Mouse (Mus musculus) T-cell, adult 2 months (primary cell): Measurements from ENCODE around the gene Pmf1.
"Not testable (repeated sequence)": the region's sequence is repeated elsewhere in the genome, so short reads cannot be mapped to it uniquely, and the experiment has no call there.

Experiments used
- DNase-seq: peaks from one replicate; pipeline ENCODE4 v3.0.0; 2022; ENCODE audit warnings: low spot score

Pmf1 gene

DNA sequence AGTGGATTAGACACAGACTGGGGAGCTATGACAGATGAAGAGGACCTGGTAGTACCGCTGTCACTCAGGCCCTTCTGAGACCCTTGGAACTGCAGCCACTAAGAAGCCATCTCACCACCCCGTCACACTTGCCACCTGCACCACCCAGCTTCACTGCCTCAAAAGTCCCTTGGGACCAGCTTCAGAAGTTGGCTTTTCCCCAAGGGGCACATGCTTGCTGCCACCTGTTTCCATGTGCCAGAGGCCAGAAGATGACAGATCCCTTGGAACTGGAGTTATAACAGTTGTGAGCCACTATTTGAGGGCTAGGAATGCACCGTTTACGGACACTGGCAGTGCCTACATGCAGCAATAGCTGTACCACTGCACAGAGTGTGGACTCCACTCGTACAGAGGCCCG lies 14.8 kb downstream of the Pmf1 start:
- DNase-seq: no peak

DNA sequence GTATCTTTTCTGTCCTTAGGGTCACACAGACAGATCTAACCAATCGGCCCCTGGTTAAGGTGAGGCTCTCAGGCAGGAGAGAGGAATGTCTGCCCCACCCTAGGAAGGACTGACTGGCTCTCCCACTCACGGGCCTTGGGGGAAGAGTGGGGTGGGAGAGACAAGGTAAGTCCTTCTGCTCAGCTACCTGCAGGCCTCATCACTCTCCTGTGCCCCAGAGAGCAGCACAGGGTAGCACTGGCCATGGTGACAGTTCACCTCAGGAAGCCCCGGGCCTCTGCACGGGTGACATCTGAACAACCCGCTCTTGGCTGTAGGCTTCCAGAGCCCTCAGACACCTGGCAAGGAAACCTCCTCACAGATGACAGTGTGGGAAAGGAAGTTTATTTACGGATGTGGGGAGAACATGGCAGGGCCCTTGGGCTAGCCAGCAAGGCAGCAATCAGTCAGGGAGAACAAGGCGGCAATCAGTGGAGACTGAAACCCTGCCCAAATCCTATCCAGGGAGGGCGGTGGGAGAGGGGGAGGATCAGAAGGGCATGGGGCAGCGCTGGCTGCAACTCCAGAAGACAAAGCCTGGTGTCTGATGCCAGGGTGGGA lies 16.3 kb downstream of the Pmf1 start:
- DNase-seq: no peak

DNA sequence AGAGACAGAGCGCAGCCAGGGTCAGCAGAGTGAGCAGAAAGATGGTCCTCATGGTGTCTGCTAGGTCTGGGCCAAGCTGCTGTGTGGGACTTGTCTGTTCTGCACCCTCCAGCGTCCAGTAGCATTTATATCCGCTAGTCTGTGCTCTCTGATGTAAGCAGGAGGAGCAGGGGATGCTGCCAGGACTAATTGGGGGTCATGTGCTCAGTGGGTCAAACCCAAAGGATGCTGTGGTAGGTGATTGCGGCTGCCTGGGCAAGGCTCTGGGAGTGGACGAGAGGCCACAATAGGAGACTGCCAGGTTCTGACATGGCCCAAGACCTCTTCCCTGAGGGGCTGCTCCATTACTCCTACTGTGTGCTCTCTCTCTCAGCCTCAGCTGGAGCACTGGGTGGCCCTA lies 25.8 kb downstream of the Pmf1 start, which contains the start of gene Bglap:
Bglap (minus strand) TSS at position 101 of the 400 bp plus-strand sequence.
- no peak for DNase-seq

DNA sequence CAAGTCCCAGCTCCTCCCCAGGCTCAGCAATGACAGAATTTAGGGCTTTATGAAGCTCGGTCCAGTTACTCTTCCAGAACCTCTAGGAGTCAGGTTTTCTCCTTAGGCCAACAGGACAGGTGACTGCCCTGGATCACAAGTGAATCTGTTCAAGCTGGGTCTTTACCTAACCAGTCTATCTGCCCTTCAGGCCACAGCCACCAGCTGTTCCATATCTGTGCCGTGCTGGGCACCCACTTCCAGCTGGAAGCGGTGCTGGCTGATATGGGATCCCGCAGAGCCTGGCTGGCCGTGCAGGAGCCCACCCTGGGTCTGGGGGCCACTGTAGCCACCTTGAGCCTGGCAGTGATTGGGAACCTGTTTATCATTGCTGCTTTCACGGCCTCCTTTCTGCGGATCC lies 27.7 kb downstream of the Pmf1 start:
- not testable (repeated sequence) for DNase-seq

DNA sequence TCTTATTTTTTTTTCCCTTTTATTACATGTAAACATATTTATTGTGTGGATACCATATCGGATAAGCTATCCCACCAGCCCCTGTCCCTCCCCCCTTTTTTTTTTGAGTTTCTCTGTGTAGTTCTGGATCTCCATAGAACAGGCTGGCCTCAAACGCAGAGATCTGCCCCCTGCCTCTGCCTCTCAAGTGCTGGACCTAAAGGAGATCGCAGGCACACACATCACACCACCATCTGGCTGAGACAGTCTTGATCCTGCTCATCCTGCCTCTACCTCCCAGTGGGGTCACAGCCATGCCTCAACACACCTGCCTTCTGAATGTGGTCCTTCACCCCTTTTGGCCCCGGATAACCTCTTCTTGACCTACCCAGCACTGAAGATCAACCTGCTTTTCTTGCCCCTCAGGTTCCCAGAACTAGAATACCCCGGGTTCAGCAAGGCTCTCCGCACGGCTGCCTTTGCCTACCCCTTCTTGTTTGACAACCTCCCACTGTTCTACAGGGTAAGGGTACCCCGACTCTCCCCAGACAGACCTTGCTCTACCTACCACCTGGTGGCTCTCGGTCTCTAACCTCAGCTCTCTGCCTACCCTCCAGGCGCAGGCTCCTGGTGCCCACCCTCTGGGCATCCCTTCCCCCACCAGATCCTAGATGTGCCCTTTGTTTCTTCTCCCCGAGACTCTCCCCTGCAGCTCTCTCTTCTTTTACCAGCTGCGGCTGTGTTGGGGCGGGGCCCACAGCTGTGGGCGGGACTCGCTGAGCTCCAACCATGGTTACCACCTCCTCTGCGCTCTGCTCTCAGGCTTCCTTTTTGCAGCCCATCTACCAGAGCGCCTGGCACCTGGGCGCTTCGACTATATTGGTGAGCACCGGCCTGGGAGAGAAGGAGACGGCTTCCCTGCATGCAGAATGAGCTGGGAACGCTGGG lies 28.5 kb downstream of the Pmf1 start:
- peak; percentile 48 for DNase-seq

DNA sequence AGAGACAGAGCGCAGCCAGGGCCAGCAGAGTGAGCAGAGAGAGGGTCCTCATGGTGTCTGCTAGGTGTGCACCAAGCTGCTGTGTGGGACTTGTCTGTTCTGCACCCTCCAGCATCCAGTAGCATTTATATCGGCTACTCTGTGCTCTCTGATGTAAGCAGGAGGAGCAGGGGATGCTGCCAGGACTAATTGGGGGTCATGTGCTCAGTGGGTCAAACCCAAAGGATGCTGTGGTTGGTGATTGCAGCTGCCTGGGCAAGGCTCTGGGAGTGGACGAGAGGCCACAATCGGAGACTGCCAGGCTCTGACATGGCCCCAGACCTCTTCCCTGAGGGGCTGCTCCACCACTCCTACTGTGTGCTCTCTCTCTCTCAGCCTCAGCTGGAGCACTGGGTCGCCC lies 31.5 kb downstream of the Pmf1 start, which contains the start of gene Bglap2:
Bglap2 (minus strand) TSS at position 101 of the 400 bp plus-strand sequence.
- DNase-seq: not testable (repeated sequence)

DNA sequence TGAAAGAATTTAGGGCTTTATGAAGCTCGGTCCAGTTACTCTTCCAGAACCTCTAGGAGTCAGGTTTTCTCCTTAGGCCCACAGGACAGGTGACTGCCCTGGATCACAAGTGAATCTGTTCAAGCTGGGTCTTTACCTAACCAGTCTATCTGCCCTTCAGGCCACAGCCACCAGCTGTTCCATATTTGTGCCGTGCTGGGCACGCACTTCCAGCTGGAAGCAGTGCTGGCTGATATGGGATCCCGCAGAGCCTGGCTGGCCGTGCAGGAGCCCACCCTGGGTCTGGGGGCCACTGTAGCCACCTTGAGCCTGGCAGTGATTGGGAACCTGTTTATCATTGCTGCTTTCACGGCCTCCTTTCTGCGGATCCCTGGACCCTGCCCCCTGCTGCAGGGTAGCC lies 33.5 kb downstream of the Pmf1 start:
- DNase-seq: not testable (repeated sequence)

DNA sequence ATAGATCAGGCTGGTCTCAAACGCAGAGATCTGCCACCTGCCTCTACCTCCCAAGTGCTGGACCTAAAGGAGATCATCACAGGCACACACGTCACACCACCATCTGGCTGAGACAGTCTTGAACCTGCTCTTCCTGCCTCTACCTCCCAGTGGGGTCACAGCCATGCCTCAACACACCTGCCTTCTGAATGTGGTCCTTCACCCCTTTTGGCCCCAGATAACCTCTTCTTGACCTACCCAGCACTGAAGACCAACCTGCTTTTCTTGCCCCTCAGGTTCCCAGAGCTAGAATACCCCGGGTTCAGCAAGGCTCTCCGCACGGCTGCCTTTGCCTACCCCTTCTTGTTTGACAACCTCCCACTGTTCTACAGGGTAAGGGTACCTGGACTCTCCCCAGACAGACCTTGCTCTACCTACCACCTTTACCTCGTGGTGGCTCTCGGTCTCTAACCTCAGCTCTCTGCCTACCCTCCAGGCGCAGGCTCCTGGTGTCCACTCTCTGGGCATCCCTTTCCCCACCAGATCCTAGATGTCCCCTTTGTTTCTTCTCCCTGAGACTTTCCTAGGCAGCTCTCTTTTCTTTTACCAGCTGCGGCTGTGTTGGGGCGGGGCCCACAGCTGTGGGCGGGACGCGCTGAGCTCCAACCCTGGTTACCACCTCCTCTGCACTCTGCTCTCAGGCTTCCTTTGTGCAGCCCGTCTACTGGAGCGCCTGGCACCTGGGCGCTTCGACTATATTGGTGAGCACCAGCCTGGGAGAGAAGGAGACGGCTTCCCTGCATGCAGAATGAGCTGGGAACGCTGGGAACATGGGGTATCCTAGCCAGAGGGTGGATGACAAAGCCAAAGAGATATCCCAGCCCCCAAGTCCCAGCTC lies 34.1 kb downstream of the Pmf1 start:
- peak; percentile 25 for DNase-seq

DNA sequence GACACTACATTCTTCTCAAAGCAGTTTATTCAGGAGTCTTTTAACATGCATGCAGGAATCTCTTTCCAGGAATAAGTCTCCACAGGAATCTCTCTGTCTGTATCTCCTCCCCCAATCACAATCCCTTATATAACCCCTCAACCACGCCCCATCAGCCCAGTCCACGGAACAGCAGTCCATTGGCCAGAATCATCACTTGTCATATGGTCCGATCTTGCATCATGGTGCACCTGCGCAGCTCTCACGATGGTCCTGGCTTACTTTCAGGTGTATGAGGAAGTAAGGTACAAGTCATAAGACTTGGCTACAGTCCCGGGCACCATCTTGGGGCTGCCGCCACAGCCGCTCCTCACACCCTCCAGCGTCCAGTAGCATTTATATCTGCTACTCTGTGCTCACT lies 37.5 kb downstream of the Pmf1 start, which contains the start of gene Bglap3:
Bglap3 (minus strand) TSS at position 101 of the 400 bp plus-strand sequence.
- DNase-seq: not testable (repeated sequence)

DNA sequence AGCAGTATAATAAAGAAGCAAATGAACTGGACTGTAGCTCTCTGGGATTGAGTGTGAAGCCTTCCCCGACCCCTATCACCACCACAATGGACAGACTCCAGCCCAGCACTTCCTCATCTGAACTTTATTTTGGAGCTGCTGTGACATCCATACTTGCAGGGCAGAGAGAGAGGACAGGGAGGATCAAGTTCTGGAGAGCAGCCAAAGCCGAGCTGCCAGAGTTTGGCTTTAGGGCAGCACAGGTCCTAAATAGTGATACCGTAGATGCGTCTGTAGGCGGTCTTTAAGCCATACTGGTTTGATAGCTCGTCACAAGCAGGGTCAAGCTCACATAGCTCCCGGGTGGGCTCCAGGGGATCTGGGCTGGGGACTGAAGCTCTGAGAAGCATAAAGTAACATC lies 41.6 kb downstream of the Pmf1 start:
- DNase-seq: not testable (repeated sequence)

DNA sequence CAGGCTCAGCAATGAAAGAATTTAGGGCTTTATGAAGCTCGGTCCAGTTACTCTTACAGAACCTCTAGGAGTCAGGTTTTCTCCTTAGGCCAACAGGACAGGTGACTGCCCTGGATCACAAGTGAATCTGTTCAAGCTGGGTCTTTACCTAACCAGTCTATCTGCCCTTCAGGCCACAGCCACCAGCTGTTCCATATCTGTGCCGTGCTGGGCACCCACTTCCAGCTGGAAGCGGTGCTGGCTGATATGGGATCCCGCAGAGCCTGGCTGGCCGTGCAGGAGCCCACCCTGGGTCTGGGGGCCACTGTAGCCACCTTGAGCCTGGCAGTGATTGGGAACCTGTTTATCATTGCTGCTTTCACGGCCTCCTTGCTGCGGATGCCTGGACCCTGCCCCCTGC lies 42.6 kb downstream of the Pmf1 start:
- DNase-seq: not testable (repeated sequence)

DNA sequence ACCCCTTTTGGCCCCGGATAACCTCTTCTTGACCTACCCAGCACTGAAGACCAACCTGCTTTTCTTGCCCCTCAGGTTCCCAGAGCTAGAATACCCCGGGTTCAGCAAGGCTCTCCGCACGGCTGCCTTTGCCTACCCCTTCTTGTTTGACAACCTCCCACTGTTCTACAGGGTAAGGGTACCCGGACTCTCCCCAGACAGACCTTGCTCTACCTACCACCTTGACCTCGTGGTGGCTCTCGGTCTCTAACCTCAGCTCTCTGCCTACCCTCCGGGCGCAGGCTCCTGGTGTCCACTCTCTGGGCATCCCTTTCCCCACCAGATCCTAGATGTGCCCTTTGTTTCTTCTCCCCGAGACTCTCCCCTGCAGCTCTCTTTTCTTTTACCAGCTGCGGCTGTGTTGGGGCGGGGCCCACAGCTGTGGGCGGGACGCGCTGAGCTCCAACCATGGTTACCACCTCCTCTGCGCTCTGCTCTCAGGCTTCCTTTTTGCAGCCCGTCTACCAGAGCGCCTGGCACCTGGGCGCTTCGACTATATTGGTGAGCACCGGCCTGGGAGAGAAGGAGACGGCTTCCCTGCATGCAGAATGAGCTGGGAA lies 43.2 kb downstream of the Pmf1 start:
- peak; percentile 64 for DNase-seq

DNA sequence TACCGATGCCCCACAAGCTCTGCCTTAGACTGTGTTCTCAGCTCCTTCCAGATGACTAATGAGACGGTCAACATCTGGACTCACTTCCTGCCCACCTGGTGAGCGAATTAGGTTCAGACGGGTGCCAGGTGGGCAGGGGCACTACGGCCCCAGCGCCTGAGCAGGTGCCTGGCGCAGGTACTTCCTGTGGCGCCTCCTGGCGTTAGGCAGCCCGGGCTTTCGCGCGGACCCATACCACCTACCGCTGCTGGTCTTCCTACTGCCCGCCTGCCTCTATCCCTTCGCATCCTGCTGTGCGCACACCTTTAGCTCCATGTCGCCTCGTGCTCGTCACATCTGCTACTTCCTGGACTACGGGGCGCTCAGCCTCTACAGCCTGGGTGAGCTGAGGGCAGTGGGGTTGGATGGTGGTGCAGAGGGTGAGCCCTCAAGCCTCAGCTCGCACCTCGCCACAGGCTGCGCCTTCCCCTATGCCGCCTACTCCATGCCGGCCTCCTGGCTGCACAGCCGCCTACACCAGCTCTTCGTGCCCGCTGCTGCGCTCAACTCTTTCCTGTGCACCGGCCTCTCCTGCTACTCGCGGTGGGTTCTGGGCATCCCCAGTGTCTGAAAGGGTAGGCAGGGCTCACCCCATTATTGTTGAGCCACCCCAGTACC lies 44.3 kb downstream of the Pmf1 start:
- no peak for DNase-seq

DNA sequence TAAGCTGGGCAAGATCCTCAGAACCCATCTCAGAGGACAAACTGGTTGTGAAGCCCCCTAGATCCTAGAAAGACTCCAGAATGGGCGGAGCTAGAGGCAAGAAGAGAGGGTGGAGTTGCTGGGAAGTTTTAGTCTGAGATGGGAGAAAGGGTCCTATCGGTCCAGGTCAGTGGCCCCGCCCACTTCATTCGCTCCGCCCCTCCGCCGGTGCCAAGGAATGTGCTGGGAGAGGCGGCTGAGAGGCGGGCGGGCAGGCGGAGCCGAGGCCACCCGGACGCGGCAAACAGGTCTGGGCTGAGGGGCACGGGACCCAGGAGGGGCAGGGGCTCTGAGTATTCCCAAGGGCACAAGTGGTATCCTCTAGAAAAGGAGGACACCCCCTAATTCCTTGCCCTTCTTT lies 45.8 kb downstream of the Pmf1 start, which contains the start of gene Paqr6:
Paqr6 (plus strand) TSS at position 248 of the 400 bp plus-strand sequence.
- DNase-seq: no peak

DNA sequence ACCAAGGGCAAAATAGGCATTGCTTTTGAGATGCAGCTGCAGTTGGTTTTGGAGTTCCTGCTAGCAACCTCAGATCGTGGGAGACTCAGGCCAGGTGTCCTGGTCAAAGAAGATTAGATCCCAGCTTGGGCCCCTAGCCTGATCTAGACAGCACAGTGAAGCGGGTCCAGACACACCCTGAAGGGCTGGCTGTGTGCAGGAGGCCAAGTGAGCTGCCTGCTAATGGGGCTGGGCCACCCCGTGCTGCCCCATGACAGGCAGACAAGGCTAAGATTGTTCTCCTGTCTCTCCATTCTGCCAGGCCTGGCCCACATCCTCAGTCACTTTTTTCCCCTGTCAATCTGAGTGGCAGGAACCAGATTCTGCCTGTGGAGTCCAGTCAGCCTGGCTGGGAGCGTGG lies 46.4 kb downstream of the Pmf1 start:
- no peak for DNase-seq

DNA sequence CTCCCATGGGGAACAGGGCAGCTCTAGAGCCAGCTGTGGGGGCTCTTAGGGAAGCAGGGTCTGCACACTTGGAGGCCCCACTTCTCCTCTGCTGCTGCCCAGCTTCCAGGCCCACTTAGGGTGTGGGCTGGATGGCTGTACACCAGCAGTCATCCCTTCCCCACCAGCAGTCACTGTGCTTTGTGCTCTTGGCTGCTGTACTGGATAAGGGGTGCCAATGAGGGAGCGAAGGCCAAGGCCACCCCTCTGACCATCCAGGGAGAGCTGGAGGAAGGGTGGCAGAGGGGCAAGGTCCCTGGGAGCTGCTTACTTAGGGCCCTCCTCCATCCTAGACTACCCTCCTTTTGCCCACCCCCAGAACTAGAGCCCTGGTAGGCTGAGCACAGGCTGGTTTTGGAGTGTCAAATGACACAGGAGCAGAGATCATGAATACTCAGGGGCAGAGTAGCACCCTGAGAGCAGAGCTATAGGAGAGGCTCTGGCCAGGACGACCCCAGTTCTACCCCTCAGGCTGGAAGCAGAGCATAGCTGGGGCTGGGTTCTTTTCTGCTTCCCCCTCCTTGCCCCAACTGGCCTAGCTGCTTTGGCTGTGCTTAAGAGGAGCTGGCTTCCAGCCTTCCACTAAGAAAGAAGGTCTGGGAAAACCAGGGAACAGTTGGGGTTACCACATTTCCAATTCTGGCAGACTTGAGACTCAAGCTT lies 48.4 kb downstream of the Pmf1 start:
- DNase-seq: no peak

DNA sequence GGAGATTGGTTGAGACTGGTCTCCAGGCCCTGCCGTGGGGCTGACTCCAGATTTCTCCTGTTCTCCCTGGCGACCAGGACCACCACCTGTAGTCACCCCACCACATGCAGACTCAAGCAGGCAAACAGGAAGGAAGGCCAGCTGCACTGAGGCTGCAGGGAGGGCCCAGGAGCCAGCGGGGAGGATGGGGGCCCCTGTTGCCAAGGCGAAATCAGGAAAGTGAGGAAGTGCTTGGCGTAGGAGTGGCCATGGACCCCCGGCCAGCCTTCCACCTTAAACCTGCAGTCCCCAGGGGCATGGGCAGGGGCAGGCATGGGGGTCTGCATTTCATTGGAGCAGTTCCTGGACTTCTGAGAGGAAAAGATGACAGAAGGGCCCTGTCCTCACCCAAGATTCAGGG lies 49.0 kb downstream of the Pmf1 start:
- no peak for DNase-seq

DNA sequence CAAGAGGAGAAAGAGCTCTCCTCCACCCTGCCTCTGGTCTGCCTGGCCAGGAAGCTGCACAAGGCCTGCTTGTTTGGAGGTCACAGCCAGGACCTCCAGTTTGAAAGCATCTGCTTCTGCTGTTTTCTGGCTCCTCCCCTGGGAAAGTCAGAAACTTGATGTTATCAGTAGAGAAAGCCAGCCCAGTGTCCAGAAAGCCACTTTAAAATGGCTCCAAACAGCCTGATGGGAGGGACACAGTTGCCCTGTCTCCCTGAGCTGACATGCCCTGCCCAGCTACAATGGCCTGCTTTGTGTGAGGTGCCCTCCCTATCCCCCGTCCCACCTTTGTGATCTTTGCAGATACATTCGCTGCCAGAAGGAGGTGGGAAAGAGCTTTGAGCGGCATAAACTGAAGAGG lies 50.1 kb downstream of the Pmf1 start:
- no peak for DNase-seq

DNA sequence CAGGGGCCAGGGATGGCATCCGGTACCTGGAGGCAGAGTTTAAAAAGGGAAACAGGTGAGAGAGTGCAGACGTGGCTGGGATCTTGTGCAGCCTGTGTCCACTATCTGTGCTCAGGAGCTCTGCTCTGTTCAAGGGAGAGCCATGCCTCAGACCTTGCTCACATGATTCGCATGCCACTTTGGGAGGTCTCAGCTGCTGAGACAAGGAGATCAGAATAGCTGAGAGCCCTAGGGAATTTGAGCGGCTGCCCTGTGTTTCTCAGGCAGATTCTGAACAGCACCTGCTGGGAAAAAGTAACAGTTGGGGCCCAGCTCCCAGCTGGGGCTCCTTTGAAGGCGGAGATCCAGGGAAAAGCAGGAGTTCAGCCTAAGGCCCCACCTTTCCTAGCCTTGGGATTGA lies 50.5 kb downstream of the Pmf1 start:
- DNase-seq: no peak

DNA sequence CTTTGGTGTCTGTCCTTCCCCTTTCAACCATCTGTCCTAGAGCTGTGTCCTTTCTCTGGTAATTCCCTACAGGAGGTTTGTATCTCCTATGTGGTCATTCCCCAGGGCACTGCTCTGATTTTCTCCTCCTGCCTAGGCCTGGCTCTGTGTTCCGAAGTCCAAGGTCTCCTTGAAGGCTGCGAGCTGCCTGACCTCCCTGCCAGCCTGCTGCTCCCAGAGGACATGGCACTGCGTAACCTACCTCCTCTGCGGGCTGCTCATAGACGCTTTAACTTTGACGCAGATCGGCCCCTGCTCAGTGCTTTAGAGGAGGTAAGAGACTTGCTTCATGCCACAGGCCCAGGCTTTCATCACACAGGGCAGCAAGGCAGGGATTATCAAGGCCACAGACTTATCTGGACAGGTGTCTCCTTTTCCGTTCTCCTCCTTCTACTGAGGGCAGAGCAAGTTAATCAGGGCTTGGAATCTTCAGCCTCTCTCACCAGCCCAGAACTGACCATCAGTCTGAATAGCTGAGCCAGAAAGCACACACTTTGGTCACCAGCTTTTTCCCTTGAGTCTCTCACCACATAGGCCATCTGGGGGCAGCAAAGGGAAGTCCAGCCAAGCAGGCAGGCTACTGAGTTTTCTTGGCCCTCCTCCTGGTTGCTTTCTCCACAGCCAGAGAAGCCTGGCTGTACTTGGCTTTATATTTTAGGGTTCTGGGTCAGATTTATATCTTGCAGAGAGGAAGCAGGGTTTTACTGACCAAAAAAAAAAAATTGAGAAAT lies 55.5 kb downstream of the Pmf1 start:
- no peak for DNase-seq
